Mouse (Mus musculus) cerebellum, adult 2 months (tissue): ENCODE measurements at regions not wholly inside any gene's neighbourhood (a gene's known extent, or its start where the extent isn't known, plus 50 kb on each side); places are given as distances from the start of the nearest gene placed in this dataset.

Source experiments
- CTCF ChIP-seq: fragments of 200-500 bp; IDR thresholded peaks from 2 replicates; pipeline ENCODE4 v1.5.1; 2011; ENCODE audit warnings: low read depth, mild to moderate bottlenecking, control low read depth, low read length, moderate library complexity, borderline replicate concordance; ENCODE audit not compliant: insufficient read depth
- POLR2A ChIP-seq: fragments of 200-500 bp; IDR thresholded peaks from 2 replicates; pipeline ENCODE4 v1.6.1; 2011; ENCODE audit warnings: low read length, control low read depth, borderline replicate concordance; ENCODE audit not compliant: insufficient read depth

GRCm38 (mm10) chr12:110355851-110356250 lies 77.0 kb downstream of the Dio3 start:
- TF ChIP-seq CTCF (no peak), POLR2A (no peak)
